12 mouse cellular contexts compared by ENCODE assay signal in genomic region chr2:153784668-153785067, GRCm38 (mm10). TPM values are rescaled to one million over a fixed set of nuclear protein-coding genes. Genes with fewer than 3 reads are reported as not detected.
DNase-seq lines count a peak whose midpoint lies in the region; ATAC-seq and TF ChIP-seq lines count a peak whose summit lies in the region.
"Had no signal": no experiment of that assay in that cellular context is flagged by ENCODE, and none has a peak within 500 bp of the region (broad histone marks: within the 10 kb centered on the region; RNA-seq: fewer than 3 reads in every experiment).

No protein-coding gene starts in this region.

- TF ChIP-seq POLR2A in spleen, adult 2 months (IDR thresholded peaks at IDR 0.05; ENCODE audit: low read depth, low read length): no peak

- DNase-seq in kidney, postnatal 10 days: peak; percentile 58
- DNase-seq in kidney, adult 8-10 months: no peak
- DNase-seq in spleen, adult 2 months (ENCODE audit: low read depth in 1 of 2, low spot score in 2 of 2): peak in 1 of 2 experiments; percentile 22
- no peak for DNase-seq in spleen, adult 12 weeks (ENCODE audit: low spot score)
- DNase-seq in heart, postnatal 14 days: peak; percentile 22 to 45
- peak; percentile 13 for DNase-seq in skeletal muscle tissue, adult 2 months (ENCODE audit: low read depth, low spot score)

- WGBS in spleen, adult 2 months: 52% methylated on average over 2 of the region's 2 CpGs
- 97% methylated on average over 2 of the region's 2 CpGs for WGBS in hindbrain, embryonic 12.5 days

- H3K27ac ChIP-seq in spleen, adult 2 months (ENCODE audit: insufficient read depth, low read length): peak overlapping the region; percentile 40; the same call in 1 of the 2 replicates
- H3K27ac ChIP-seq in hindbrain, embryonic 12.5 days: no peak overlapping the region
- H3K27ac ChIP-seq: neural tube, embryonic 13.5 days had no signal

- H3K9me3 ChIP-seq in hindbrain, embryonic 12.5 days (replicated peaks): no peaks in the 10 kb centered on the region
- H3K9me3 ChIP-seq: neural tube, embryonic 13.5 days had no signal

- H3K4me2 ChIP-seq in hindbrain, embryonic 12.5 days (replicated peaks): no peak overlapping the region
- H3K4me2 ChIP-seq: neural tube, embryonic 13.5 days had no signal

- intact Hi-C loops in heart, postnatal 14 days (cut with DNase I): no loop called here

- no peak for ATAC-seq in hindbrain, embryonic 12.5 days (ENCODE audit: low FRiP score)
- ATAC-seq: forebrain, embryonic 16.5 days; Patski had no signal

- TF ChIP-seq CTCF in spleen, adult 2 months (IDR thresholded peaks at IDR 0.05; ENCODE audit: extremely low read depth, insufficient read depth, insufficient read length, insufficient replicate concordance): no peak

- H3K27me3 ChIP-seq in spleen, adult 2 months (ENCODE audit: control insufficient read depth, insufficient read depth, low read length): no peaks in the 10 kb centered on the region
- no peaks in the 10 kb centered on the region for H3K27me3 ChIP-seq in hindbrain, embryonic 12.5 days
- H3K27me3 ChIP-seq: neural tube, embryonic 13.5 days; Patski had no signal

- no peaks in the 10 kb centered on the region for H3K36me3 ChIP-seq in spleen, adult 2 months (ENCODE audit: control insufficient read depth, insufficient read depth, low read length)
- H3K36me3 ChIP-seq in hindbrain, embryonic 12.5 days: no peaks in the 10 kb centered on the region
- H3K36me3 ChIP-seq: neural tube, embryonic 13.5 days had no signal

- no peak overlapping the region for H3K9ac ChIP-seq in hindbrain, embryonic 12.5 days
- H3K9ac ChIP-seq: neural tube, embryonic 13.5 days had no signal

- H3K4me3 ChIP-seq in spleen, adult 2 months (ENCODE audit: extremely low read depth, insufficient read depth, insufficient read length): no peak overlapping the region
- H3K4me3 ChIP-seq in hindbrain, embryonic 12.5 days: no peak overlapping the region
- H3K4me3 ChIP-seq: neural tube, embryonic 13.5 days had no signal

- peaks cover 7% of the 10 kb centered on the region; the same call in 1 of the 2 replicates for H3K4me1 ChIP-seq in spleen, adult 2 months (ENCODE audit: control insufficient read depth, insufficient read depth, insufficient read length)
- H3K4me1 ChIP-seq in hindbrain, embryonic 12.5 days: no peaks in the 10 kb centered on the region
- H3K4me1 ChIP-seq: neural tube, embryonic 13.5 days had no signal

RNA-seq across cellular contexts. Expression of gene Efcab8, which starts 4.9 kb away (rescaled TPM):
- polyA plus RNA-seq in spleen, adult 2 months (2012; rRNA removed): 0.22 and 0.26 TPM in 2 replicates
- total RNA-seq in heart, postnatal 14 days (2021): not detected
- 0.07 TPM in 1 of 2 replicates, not detected in the other for polyA plus RNA-seq in hindbrain, embryonic 12.5 days (2016; fragmentation: Nextera tagmentation; extraction: Ambion mirVana)
- polyA plus RNA-seq: hindbrain, embryonic 11.5 days; liver, embryonic 16.5 days; neural tube, embryonic 13.5 days had no signal

RNA-seq across cellular contexts. Expression of gene Mapre1, which starts 43.6 kb away (rescaled TPM):
- polyA plus RNA-seq in spleen, adult 2 months (2012; rRNA removed): 5.0 and 5.1 TPM in 2 replicates
- total RNA-seq in heart, postnatal 14 days (2021): 10 to 100 TPM; 70.1 to 86.8 TPM
- 369 and 427 TPM in 2 replicates for polyA plus RNA-seq in hindbrain, embryonic 12.5 days (2016; fragmentation: Nextera tagmentation; extraction: Ambion mirVana)

Comparison
In these comparisons a context has a peak if more than half of its experiments do, and no peak if none do; other contexts are left out.
1. DNase-seq: peak in kidney, postnatal 10 days (single experiment), heart, postnatal 14 days (2 of 2) and skeletal muscle tissue, adult 2 months (single experiment); none in kidney, adult 8-10 months (0 of 2) and spleen, adult 12 weeks (single experiment).
2. RNA of gene Mapre1, which starts 43.6 kb away (polyA plus RNA-seq): 369 to 427 TPM in hindbrain, embryonic 12.5 days; 5.0 to 5.1 TPM in spleen, adult 2 months; every median in the first group is over 10 times any median in the second.